Mouse (Mus musculus) testis, postnatal 10 days (tissue): ENCODE data around the gene Rcan3.

Experiments
- DNase-seq: peaks from one replicate; pipeline ENCODE4 v3.0.0; 2021; ENCODE audit warnings: low spot score

Gene Rcan3

DNA sequence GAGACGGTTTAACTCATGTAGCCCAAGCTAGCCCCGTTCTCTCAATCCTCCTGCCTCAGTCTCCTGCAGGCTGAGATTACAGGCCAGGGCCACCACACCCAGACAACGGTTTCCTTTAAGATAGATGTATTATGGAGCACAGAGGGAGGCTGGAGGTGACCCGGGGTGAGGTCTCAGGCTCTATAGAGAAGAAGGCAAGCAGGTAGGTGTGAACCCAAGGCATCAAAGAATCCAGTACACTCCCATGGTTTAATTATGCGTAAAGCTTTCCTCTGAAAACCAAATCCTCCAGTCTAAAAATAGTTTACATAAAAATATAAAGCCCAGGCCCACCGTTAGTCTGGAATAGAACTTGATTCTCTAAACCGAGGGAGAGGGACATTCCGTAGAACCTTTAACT is 20.2 kb downstream of the Rcan3 start:
- no peak for DNase-seq

DNA sequence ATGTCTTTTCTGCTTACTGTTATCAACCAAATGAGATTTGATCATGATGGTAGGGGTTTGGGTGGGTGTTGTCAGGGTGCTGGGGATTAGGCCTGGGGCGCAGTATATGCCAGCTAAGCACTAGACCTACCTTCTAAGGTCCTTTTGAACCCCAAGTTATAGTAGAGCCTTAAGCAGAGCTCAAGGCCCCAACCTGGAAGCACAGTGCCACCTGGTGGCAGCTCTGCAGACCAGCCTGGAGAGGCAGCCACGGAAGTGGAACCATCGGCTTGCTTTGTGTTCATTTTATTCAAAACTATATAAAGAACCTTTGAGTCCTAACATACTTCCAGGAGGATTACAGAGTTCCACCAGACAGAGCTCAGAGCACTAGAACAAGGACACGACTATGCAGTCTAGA is 22.0 kb downstream of the Rcan3 start:
- peak; percentile 82 for DNase-seq

DNA sequence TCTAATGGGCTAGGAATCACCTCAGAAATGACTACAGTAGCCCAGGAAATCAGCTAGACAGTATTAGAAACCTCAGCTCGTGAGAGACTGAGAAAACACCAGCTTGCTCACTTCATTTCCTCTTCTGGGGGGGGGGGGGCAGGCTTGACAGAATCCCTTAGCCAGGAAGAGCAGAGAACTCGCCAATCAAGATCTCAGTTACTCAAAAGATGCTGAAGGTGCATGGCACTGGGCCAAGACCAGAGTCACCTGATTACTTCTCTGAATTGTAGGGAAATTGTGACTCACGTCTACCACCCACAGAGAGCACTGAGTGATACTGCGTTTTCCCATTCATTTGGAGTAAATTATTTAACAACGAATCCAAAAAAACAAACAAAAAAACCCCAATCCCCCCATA is 27.5 kb downstream of the Rcan3 start:
- peak; percentile 46 for DNase-seq

DNA sequence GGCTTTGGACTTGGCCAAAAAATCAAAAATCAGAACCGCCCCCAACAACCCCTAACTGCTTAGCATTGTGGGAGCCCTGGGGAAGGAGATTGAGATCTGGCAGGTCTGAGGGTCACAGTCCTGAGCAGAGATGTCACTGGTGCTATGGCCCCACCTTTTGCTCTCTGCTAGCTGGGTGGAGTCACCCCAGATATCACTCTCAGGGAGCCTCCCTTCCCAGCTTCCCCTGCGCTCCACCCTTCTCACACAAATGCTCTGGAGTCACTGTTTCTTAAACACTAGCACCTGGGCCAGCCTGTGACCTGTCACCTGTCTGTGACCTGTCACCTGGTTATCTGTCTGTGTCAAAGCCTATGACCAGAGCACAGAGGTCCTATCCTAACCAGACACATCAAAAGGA is 28.7 kb downstream of the Rcan3 start:
- DNase-seq: no peak

DNA sequence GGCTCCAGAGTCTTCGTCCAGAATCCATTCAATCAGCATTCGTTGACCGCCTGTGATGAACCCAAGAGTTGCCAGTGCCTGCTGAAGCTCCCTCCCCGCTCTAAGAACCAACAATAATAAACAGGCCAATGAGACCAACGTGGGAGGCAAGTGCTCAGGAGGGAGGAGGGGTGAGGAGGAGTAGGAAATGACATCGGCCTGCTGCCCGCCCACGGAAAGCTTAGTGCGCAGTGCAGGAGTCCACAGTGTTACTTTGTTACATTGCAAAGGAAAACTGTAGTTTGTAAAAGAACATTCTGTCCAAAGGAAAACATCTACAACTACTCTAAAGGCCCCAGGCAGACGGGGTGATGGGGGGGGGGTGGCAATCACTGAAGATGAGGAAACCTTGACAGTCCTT is 29.6 kb downstream of the Rcan3 start:
- peak; percentile 78 for DNase-seq

DNA sequence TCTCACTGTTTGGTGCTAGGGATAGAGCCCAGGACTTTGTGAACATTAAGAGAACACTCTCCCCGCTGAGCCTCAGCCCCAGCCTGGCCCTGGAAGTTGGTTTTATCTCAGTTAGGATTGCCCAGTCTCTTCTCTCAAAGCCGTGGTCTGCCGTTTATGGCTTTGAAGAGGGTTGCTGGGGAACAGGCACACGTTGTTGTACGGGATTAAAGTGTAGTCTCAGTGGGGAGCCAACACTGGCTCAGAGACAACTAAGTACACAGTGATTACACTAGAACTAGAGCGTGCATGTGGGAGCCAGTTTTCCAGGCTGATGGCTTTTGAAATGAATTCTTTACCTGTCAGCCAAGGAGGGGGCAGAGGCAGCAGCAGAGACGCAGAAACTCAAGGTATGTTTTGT is 31.8 kb downstream of the Rcan3 start:
- no peak for DNase-seq

DNA sequence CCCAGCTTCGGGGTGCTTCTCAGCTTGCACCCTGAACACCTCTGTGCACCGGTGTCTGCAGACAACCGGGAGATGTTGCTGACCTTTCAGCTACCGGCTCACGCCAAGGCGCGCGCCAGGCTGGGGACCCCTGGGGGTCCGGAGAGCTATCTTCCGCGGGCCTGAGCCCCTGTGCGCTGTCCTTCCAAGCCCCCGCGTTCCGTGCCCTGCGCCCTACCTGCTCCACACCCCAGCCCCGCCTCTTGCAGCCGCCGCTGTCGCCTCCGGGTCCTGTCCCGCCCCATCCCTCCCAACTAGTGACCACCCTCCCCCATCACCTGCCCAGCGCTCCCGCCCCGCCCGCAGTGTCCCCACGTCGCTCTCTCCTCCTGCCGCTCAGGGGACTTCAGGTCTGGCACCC is 35.7 kb downstream of the Rcan3 start, which contains the start of gene Ncmap:
Gene Ncmap (minus strand): TSS at position 237 of the 400 bp plus-strand sequence.
- DNase-seq: peak; percentile 53

DNA sequence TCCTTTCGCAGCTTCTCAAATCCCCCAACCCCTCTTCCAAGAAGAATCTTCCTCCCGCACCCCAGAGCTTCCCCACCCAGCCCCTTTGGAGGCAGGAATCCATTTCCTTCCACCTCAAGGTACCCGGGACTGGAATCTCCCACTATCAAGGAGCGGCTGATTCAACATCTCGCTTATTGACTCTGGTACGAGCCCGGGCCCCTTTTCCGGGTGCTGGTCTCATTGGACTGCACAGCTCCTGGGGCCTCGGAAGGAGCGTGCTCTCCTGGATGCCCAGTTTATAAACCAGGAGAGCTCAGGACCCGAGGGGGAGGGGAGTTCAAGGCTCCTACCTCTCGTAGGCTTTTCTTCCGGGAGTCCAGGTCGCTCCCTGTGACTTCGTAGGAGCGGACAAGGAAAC is 36.1 kb downstream of the Rcan3 start:
- peak; percentile 48 for DNase-seq

DNA sequence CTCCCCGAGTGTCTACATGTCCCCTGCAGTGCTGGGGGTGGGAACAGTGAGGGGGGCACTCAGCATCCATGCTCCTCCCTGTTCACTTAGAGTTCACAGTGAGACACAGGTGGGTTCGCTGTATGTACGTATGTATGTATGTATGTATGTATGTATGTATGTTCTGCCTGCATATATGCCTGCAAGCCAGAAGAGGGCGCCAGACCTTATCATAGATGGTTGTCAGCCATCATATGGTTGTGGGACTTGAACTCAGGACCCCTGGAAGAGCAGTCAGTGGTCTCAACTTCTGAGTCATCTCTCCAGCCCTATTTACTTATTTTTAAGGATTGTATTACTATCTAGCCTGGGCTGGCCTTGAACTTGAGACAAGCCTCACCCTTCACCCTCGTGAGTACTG is 37.4 kb downstream of the Rcan3 start:
- DNase-seq: no peak

DNA sequence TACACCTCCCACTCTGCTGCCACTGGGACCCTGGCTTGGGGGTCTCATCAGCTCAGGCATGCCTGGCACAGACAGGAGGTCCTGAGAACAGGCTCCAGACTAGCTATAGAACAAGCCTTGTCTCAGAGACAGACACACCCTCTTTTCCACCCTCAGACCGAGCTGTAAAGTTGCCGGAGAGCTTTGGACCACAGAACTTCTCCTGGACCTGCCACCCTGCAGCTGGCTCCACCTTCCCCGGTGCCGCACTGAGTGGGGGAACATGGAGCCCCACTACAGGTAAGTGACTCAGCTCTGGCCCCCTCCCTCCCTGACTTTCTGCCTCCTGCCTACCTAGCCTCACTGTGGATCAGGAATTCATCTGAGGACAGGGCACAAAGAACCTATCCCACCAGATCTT is 38.3 kb downstream of the Rcan3 start:
- peak; percentile 37 for DNase-seq

DNA sequence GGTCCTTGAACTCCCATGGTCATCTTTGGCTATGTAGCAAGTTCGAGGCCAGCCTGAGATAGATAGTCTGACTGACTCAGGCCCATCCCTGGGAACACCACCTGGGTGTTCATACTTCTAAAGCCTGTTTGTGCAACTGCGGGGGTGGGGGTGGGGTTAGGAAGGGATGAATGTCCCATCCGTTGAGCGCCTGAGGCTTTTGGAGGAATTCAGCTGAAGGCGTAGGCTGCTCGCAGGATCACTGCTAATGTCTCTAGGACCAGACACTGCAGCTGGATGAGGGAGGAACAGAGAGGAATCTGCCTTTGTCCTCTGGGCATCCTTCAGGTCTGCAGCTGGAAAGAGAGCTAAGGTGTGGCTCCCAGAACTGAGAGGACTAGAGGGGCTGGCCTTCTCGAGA is 39.0 kb downstream of the Rcan3 start:
- DNase-seq: no peak

DNA sequence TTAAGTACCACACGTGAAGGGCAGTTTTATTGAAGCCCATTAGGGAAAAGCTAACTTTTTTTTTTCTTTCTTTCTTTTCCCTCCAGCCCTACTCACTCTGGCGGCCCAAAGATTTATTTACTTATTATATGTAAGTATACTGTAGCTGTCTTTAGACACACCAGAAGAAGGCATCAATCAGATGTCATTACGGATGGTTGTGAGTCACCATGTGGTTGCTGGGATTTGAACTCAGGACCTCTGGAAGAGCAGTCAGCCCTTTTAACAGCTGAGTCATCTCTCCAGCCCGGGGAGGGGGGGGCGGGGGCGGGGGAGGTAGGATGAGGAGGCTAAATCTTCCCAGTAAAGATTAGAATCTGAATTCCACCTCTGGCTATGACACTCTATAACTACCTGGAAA is 40.3 kb downstream of the Rcan3 start:
- DNase-seq: no peak

DNA sequence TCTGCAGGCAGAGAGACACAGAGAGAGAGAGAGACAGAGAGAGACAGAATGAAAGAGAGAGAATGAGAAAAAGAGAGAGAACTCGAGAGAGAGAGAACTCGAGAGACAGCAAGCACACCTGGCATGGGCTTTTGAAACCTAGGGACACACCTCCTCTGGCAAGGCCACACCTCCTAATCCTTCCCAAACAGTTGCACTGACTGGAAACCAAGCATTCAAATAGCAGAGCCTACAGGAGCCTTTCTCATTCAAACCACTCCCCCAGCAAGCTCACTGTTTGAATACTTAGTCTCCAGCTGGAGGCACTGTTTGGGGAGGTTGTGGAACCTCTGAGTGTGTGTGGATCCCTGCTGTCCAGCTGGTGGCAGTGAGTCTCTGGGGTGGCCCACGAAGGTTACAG is 40.9 kb downstream of the Rcan3 start:
- no peak for DNase-seq

DNA sequence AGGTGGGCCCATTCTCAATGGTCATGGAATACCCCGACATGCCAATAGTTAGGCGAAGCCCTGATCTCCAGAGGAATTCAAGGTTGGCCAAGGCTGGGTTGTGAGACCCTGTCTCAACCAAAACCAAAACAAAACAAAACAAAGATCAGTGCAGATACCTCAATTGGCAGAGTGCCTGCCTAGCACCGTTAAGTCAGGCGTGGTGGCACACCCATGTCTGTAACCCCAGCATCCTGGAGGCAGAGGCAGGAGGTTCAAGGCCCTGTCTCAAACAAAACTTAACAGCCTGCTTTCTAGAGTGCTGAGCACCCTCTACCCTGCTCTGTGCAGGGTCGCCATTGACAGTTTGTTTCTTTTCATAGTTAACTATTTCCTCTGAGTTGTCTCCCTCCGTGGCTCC is 42.6 kb downstream of the Rcan3 start:
- no peak for DNase-seq

DNA sequence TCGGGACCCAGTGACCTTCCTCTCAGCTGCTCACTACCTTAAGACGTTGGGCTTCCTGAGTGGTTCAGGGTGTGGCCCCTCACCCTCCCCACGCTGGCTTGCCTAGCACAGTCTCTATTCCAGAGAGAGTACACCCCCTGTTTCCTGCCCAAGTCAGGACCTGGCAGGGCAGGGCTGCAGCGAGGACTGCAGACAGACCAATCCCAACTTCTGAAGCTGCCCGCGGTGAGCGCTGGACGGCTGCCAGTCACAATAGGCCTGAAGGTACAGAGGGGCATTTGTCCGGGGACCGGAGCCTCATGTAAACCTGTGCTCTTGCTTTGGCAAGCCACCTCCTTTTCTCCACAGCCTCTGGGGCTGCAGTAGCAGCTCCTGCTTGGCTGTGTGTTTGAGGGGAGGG is 48.0 kb downstream of the Rcan3 start:
- peak; percentile 70 for DNase-seq

DNA sequence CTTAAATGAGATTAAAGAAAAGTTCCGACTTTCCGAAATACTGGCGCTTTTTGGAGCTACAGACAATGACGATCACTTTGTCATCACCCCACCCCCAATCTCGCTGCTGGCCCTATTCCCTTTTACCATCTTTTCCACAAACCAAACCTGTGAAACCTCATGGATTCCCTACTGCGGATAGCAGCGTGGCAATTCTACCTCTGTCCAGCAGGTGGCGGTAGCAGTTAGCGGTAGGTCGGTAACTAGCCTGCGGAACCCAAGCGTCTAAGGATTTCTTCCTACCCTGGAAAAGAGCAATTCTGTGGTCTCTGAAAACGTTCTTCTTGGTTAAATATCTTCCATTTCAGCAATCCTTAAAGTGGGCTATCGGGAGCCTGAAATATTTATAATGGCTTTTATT is 51.3 kb downstream of the Rcan3 start:
- peak; percentile 87 for DNase-seq

DNA sequence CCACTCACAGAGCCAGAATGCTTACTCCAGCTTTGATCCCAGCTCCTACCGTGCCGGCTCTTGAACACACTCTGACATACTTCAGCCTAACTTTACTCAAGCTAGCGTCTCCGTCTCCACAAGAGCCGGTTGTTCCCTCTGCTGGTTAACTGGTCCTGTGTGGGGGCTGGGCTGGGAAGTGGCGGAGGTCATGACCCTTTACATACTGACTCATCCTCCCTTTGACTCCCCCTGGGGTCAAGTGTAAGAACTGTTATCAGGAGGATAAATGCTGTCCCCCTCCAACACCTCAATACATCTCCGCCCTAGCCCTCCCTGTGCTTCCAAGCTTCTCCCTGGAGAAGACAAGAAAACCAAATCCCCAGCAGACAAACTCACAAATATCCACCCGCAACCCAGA is 52.3 kb downstream of the Rcan3 start:
- DNase-seq: no peak

DNA sequence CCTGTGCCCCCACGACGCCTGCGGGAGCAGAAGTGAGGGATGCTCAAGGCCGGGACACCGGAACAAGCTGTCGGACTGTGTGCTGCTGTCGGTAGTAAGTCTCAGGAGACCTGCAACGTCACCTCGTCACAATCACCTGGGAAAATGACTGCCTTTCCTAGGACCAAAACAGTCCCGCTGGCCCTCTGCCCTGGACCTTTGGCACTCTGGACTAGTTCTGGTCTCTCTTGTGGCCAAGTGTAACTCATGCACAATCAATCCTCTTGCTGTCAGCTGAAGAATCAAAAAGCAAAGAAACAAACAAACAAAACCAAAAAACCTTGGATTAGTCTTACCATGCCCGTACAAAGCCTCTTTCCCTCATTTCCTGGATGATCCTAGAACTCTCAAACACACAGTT is 56.4 kb downstream of the Rcan3 start:
- DNase-seq: no peak

DNA sequence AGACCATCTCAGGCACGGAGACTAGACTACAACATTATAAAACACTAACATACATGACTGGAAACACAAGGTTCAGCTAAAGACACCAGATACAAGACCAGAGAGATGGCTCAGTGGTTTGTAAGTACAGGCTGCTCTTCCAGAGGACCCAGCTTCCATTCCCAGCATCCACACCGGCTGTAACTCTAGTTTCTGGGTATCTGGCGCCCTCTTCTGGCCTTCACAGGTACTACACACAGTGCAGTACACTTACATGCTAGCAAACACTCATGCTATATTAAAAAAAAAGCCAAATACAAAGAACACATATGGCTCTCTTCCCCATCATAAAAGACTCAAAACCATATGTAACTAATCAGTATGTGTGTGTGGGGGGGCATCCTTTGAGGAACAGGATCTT is 58.2 kb downstream of the Rcan3 start:
- DNase-seq: no peak

DNA sequence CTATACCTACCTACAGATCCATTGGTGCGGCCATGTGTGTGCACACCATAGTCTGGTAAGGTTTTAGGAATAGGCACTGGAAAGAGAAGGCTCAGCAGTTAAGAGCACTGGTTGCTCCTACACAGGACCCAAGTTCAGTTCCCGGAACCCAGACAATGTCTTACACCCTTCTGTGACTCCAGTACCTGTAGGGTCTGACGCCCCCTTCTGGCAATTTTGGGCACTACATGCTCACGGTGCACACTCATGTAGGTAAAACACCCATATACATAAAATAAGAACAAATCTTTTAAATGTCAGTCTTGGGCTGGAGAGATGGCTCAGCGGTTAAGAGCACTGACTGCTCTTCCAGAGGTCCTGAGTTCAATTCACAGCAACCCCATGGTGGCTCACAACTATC is 60.4 kb downstream of the Rcan3 start:
- DNase-seq: no peak

DNA sequence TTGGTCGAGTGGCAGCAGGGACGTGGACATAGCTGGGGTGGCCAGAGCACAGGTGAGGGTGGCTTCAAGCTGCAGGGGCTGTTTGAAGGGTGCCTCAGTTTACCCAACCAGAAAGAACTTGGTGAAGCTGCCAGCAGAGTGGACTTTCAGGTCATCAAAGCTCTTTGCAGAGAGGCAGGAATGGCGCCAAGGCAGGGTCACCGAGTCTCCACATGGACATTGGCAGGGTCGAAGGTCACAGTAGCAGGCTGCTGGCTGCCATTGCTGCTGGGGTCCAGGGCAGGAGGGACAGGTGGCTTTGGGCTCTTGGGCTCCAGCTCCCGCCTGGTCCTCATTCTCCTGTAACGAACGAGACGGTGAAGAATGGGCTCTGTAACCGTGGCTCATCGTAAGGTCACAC is 63.3 kb downstream of the Rcan3 start:
- no peak for DNase-seq

DNA sequence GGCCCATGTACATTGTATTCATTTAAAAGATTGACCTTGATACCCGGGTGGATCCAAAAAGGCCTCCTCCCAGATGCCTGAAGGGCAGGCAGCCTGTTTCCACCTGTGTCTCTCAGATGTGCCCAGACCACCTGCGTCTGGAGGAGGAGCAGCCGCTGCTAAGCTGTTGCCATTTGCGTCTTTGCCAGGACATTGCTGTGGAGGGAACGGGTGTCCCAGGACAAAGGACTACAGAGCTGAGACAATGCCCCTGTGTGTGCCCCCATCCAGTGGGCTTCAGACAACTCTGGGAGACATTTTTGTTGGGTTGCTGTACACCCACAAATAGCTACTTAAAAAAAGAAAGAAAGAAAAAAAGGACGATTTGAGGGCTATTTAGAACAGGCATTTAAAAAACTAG is 70.8 kb downstream of the Rcan3 start:
- no peak for DNase-seq
